Mouse (Mus musculus) olfactory bulb, adult 2 months (tissue): ENCODE measurements at regions not wholly inside any gene's neighbourhood (a gene's known extent, or its start where the extent isn't known, plus 50 kb on each side); places are given as distances from the start of the nearest gene placed in this dataset.

Experiments used
- H3K27ac ChIP-seq: fragments of 200-500 bp; 2 replicates; pipeline ENCODE4 v1.5.1; 2012; ENCODE audit warnings: low read depth, low read length; ENCODE audit not compliant: insufficient read depth
- H3K4me1 ChIP-seq: fragments of 200-500 bp; 2 replicates; pipeline ENCODE4 v1.6.1; 2012; ENCODE audit warnings: low read length; ENCODE audit not compliant: control insufficient read depth, insufficient read depth
- H3K4me3 ChIP-seq: fragments of 200-500 bp; 2 replicates; pipeline ENCODE4 v1.5.1; 2012; ENCODE audit warnings: mild to moderate bottlenecking, low read depth, low read length, moderate library complexity; ENCODE audit not compliant: insufficient read depth
- CTCF ChIP-seq: fragments of 200-500 bp; IDR thresholded peaks from 2 replicates; pipeline ENCODE4 v1.5.1; 2012; ENCODE audit warnings: low read depth, mild to moderate bottlenecking, low read length, moderate library complexity; ENCODE audit not compliant: insufficient read depth
- POLR2A ChIP-seq: fragments of 200-500 bp; IDR thresholded peaks from 2 replicates; pipeline ENCODE4 v1.6.1; 2012; ENCODE audit warnings: mild to moderate bottlenecking, low read depth, low read length, moderate library complexity; ENCODE audit not compliant: insufficient read depth
- WGBS: fragments of 180-500 bp; shearing (Covaris S2); methylation state at CpG from one replicate; pipeline ENCODE4 v1.1.7; 2018; 5-methylcytosine and 5-hydroxymethylcytosine counted together

- H3K27ac ChIP-seq, result no peak overlapping the region
- H3K4me1 ChIP-seq, result no peaks in the 10 kb centered on the region; the same call in 1 of the 2 replicates
- no peak overlapping the region for H3K4me3 ChIP-seq
- 83% methylated on average over 9 of the region's 9 CpGs for WGBS
- no peak for TF ChIP-seq POLR2A
- no peak for TF ChIP-seq CTCF
Observed at GRCm38 (mm10) chr14:105514413-105514812, 256.0 kb downstream of the Ndfip2 start.

GRCm38 (mm10) chr14:105512914-105513677 is 254.7 kb downstream of the Ndfip2 start:
- WGBS, result 64% methylated on average over 12 of the region's 12 CpGs
- Histone ChIP-seq H3K27ac (no peak overlapping the region), H3K4me1 (no peaks in the 10 kb centered on the region; the same call in 1 of the 2 replicates), H3K4me3 (no peak overlapping the region)
- no peak for TF ChIP-seq CTCF
- no peak for TF ChIP-seq POLR2A

- H3K4me3 ChIP-seq, result no peak overlapping the region
- no peak overlapping the region for H3K27ac ChIP-seq
- H3K4me1 ChIP-seq, result no peaks in the 10 kb centered on the region; the same call in 1 of the 2 replicates
- TF ChIP-seq CTCF (no peak), POLR2A (no peak)
- 90% methylated on average over 4 of the region's 4 CpGs for WGBS
Observed at GRCm38 (mm10) chr14:105511826-105512225, 253.5 kb downstream of the Ndfip2 start.

GRCm38 (mm10) chr14:105511135-105511534 is 252.8 kb downstream of the Ndfip2 start:
- Histone ChIP-seq H3K4me3 (no peak overlapping the region), H3K4me1 (no peaks in the 10 kb centered on the region; the same call in 1 of the 2 replicates), H3K27ac (no peak overlapping the region)
- 95% methylated on average over 3 of the region's 3 CpGs for WGBS
- TF ChIP-seq POLR2A (no peak), CTCF (no peak)

- no peak overlapping the region for H3K27ac ChIP-seq
- no peak for TF ChIP-seq CTCF
- no peak for TF ChIP-seq POLR2A
- no peak overlapping the region for H3K4me3 ChIP-seq
- 83% methylated on average over 4 of the region's 4 CpGs for WGBS
- H3K4me1 ChIP-seq, result peaks cover 10% of the 10 kb centered on the region; the same call in 1 of the 2 replicates
Observed at GRCm38 (mm10) chr14:105505261-105505660, 246.9 kb downstream of the Ndfip2 start.

- Histone ChIP-seq H3K4me3 (no peak overlapping the region), H3K27ac (no peak overlapping the region), H3K4me1 (peaks cover 11% of the 10 kb centered on the region; the same call in 1 of the 2 replicates)
- 92% methylated on average over 3 of the region's 3 CpGs for WGBS
- no peak for TF ChIP-seq CTCF
Observed at GRCm38 (mm10) chr14:105504376-105504775, 246.0 kb downstream of the Ndfip2 start.

- Histone ChIP-seq H3K4me1 (peaks cover 14% of the 10 kb centered on the region; the same call in 1 of the 2 replicates), H3K27ac (no peak overlapping the region), H3K4me3 (no peak overlapping the region)
- whole genome bisulfite sequencing, result 86% methylated on average over 5 of the region's 5 CpGs
- no peak for TF ChIP-seq CTCF
- no peak for TF ChIP-seq POLR2A
Observed at GRCm38 (mm10) chr14:105503806-105504205, 245.4 kb downstream of the Ndfip2 start.

GRCm38 (mm10) chr14:105502633-105502975 is 244.2 kb downstream of the Ndfip2 start:
- H3K4me3 ChIP-seq, result no peak overlapping the region
- no peak overlapping the region for H3K27ac ChIP-seq
- TF ChIP-seq CTCF (no peak), POLR2A (no peak)
- WGBS, result 60% methylated on average over 11 of the region's 11 CpGs
- H3K4me1 ChIP-seq, result peaks cover 14% of the 10 kb centered on the region; the same call in 1 of the 2 replicates

GRCm38 (mm10) chr14:105501792-105502632 is 243.6 kb downstream of the Ndfip2 start:
- TF ChIP-seq POLR2A (no peak), CTCF (no peak)
- Histone ChIP-seq H3K27ac (no peak overlapping the region), H3K4me1 (peaks cover 14% of the 10 kb centered on the region; the same call in 1 of the 2 replicates), H3K4me3 (no peak overlapping the region)
- 32% methylated on average over 21 of the region's 21 CpGs for WGBS
